Comparison of ENCODE assay signal across 13 mouse cellular contexts in the genomic region with DNA sequence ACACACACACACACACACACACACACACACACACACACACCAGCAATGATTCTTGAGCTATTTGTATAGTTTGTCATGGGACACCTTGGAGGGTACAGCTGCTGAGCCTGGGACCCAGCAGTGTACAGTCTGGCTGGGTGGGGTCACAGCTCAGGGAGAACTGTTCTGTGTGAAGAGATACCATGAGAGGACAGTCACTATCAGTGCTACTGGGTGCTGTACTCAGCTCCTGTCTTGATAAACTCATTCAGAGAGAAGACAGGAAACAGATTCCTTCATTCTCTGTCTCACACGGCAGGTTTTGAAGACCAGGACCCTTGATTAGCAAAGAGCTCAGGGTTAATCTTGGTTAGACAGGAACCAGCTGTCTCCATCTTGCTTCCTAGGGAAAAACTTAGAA.
DNase-seq lines count a peak whose midpoint lies in the region; ATAC-seq and TF ChIP-seq lines count a peak whose summit lies in the region.
"Had no signal": no experiment of that assay in that cellular context is flagged by ENCODE, and none has a peak within 500 bp of the region (broad histone marks: within the 10 kb centered on the region; RNA-seq: fewer than 3 reads in every experiment).

No protein-coding gene starts in this region.

- ATAC-seq in forebrain, embryonic 15.5 days (replicated peaks): no peak
- no peak for ATAC-seq in forebrain, embryonic 14.5 days
- ATAC-seq in midbrain, postnatal 0 days (ENCODE audit: low FRiP score): no peak
- peak; percentile 94 for ATAC-seq in erythroblast, adult 5-6 weeks (replicated peaks; ENCODE audit: low FRiP score, poor library complexity, severe bottlenecking)
- ATAC-seq in liver, embryonic 14.5 days (ENCODE audit: insufficient read depth): peak; percentile 94
- no peak for ATAC-seq in intestine, postnatal 0 days
- ATAC-seq: activated CD4-positive, CD25-positive, alpha-beta regulatory T cell, adult 4 months had no signal

- no peak for DNase-seq in forebrain, embryonic 14.5 days (ENCODE audit: low spot score)
- DNase-seq in midbrain, embryonic 10.5 days (ENCODE audit: low spot score): no peak
- no peak for DNase-seq in midbrain, postnatal 0 days (ENCODE audit: low spot score)
- peak in 2 of 3 experiments; percentile 23 to 25 for DNase-seq in liver, embryonic 14.5 days (ENCODE audit: low read depth in 3 of 3, low spot score in 3 of 3)
- no peak for DNase-seq in kidney, postnatal 25 days
- DNase-seq: cerebellum, adult 9-10 months; kidney, adult 9 months; thymus, postnatal 25 days had no signal

- H3K4me1 ChIP-seq in forebrain, embryonic 15.5 days: peaks cover 49% of the 10 kb centered on the region
- H3K4me1 ChIP-seq in forebrain, embryonic 14.5 days (ENCODE audit: control insufficient read depth, insufficient read depth, low read length): peaks cover 33% of the 10 kb centered on the region
- H3K4me1 ChIP-seq in midbrain, embryonic 10.5 days: peaks cover 58% of the 10 kb centered on the region
- H3K4me1 ChIP-seq in midbrain, postnatal 0 days (ENCODE audit: insufficient read depth, low read length): peaks cover 3% of the 10 kb centered on the region; the same call in 1 of the 2 replicates
- peaks cover 0 to 15% of the 10 kb centered on the region in 2 experiments; a peak in 3 of 4 replicates for H3K4me1 ChIP-seq in liver, embryonic 14.5 days (replicated peaks; ENCODE audit: control insufficient read depth in 2 of 2, insufficient read depth in 2 of 2, low read length in 1 of 2)
- no peaks in the 10 kb centered on the region; the same call in 1 of the 2 replicates for H3K4me1 ChIP-seq in intestine, postnatal 0 days (replicated peaks; ENCODE audit: control insufficient read depth, insufficient read depth, low read length)

- H3K9ac ChIP-seq in forebrain, embryonic 15.5 days (replicated peaks): no peak overlapping the region
- no peak overlapping the region for H3K9ac ChIP-seq in forebrain, embryonic 14.5 days (ENCODE audit: low read length)
- H3K9ac ChIP-seq in midbrain, postnatal 0 days (replicated peaks; ENCODE audit: low read length, poor library complexity, severe bottlenecking): no peak overlapping the region
- H3K9ac ChIP-seq in liver, embryonic 14.5 days (replicated peaks): no peak overlapping the region
- no peak overlapping the region for H3K9ac ChIP-seq in intestine, postnatal 0 days (ENCODE audit: low read depth, low read length)
- H3K9ac ChIP-seq: embryonic facial prominence, embryonic 12.5 days had no signal

- peak; percentile 70 for TF ChIP-seq EP300 in liver, embryonic 14.5 days (IDR thresholded peaks at IDR 0.05; ENCODE audit: low read depth)

- TF ChIP-seq CTCF in midbrain, postnatal 0 days (IDR thresholded peaks at IDR 0.05): no peak
- no peak for TF ChIP-seq CTCF in liver, embryonic 14.5 days (IDR thresholded peaks at IDR 0.05; ENCODE audit: low read depth)
- no peak for TF ChIP-seq CTCF in intestine, postnatal 0 days (IDR thresholded peaks at IDR 0.05; ENCODE audit: low read depth)

- WGBS in forebrain, embryonic 15.5 days: 40% methylated on average over 1 of the region's 1 CpGs
- 77% methylated on average over 1 of the region's 1 CpGs for WGBS in forebrain, embryonic 14.5 days
- WGBS in midbrain, embryonic 10.5 days: 61% methylated on average over 1 of the region's 1 CpGs
- 38% methylated on average over 1 of the region's 1 CpGs for WGBS in midbrain, postnatal 0 days
- WGBS in liver, embryonic 14.5 days (ENCODE audit: insufficient replicate concordance): 0% methylated on average over 1 of the region's 1 CpGs
- WGBS in intestine, postnatal 0 days: 19% methylated on average over 1 of the region's 1 CpGs

- H3K27ac ChIP-seq in forebrain, embryonic 15.5 days (replicated peaks): peak overlapping the region; percentile 53
- H3K27ac ChIP-seq in forebrain, embryonic 14.5 days (ENCODE audit: low read depth, low read length): no peak overlapping the region
- H3K27ac ChIP-seq in midbrain, embryonic 10.5 days (replicated peaks): peak overlapping the region; percentile 14; the same call in 1 of the 2 replicates
- H3K27ac ChIP-seq in midbrain, postnatal 0 days (ENCODE audit: low read depth, low read length): no peak overlapping the region
- no peak overlapping the region for H3K27ac ChIP-seq in liver, embryonic 14.5 days
- H3K27ac ChIP-seq in intestine, postnatal 0 days (ENCODE audit: low read depth, low read length): no peak overlapping the region
- H3K27ac ChIP-seq: embryonic facial prominence, embryonic 12.5 days had no signal

- H3K4me2 ChIP-seq in forebrain, embryonic 15.5 days (replicated peaks): no peak overlapping the region
- H3K4me2 ChIP-seq in forebrain, embryonic 14.5 days (ENCODE audit: low read length): no peak overlapping the region
- no peak overlapping the region for H3K4me2 ChIP-seq in midbrain, postnatal 0 days (ENCODE audit: low read depth, low read length, poor library complexity, severe bottlenecking)
- no peak overlapping the region for H3K4me2 ChIP-seq in liver, embryonic 14.5 days (ENCODE audit: low read depth)
- H3K4me2 ChIP-seq in intestine, postnatal 0 days (replicated peaks; ENCODE audit: low read depth): no peak overlapping the region
- H3K4me2 ChIP-seq: embryonic facial prominence, embryonic 12.5 days had no signal

- H3K9me3 ChIP-seq in forebrain, embryonic 15.5 days: no peaks in the 10 kb centered on the region
- no peaks in the 10 kb centered on the region for H3K9me3 ChIP-seq in forebrain, embryonic 14.5 days (replicated peaks; ENCODE audit: control insufficient read depth, low read length)
- no peaks in the 10 kb centered on the region for H3K9me3 ChIP-seq in midbrain, embryonic 10.5 days (replicated peaks)
- no peaks in the 10 kb centered on the region for H3K9me3 ChIP-seq in midbrain, postnatal 0 days (ENCODE audit: low read length)
- H3K9me3 ChIP-seq in liver, embryonic 14.5 days (ENCODE audit: control insufficient read depth, low read length): no peaks in the 10 kb centered on the region
- no peaks in the 10 kb centered on the region for H3K9me3 ChIP-seq in intestine, postnatal 0 days (ENCODE audit: control insufficient read depth)
- H3K9me3 ChIP-seq: embryonic facial prominence, embryonic 12.5 days had no signal

- H3K27me3 ChIP-seq in forebrain, embryonic 15.5 days: no peaks in the 10 kb centered on the region
- H3K27me3 ChIP-seq in forebrain, embryonic 14.5 days (replicated peaks; ENCODE audit: control insufficient read depth, insufficient read depth, low read length): no peaks in the 10 kb centered on the region
- peaks cover 44% of the 10 kb centered on the region for H3K27me3 ChIP-seq in midbrain, embryonic 10.5 days (ENCODE audit: low read depth, poor library complexity, severe bottlenecking)
- H3K27me3 ChIP-seq in midbrain, postnatal 0 days (ENCODE audit: insufficient read depth, low read length): no peaks in the 10 kb centered on the region
- no peaks in the 10 kb centered on the region for H3K27me3 ChIP-seq in liver, embryonic 14.5 days (ENCODE audit: control insufficient read depth, insufficient read depth, low read length)
- no peaks in the 10 kb centered on the region for H3K27me3 ChIP-seq in intestine, postnatal 0 days (replicated peaks; ENCODE audit: control insufficient read depth, insufficient read depth, low read length)
- H3K27me3 ChIP-seq: embryonic facial prominence, embryonic 12.5 days had no signal

- no peak overlapping the region for H3K4me3 ChIP-seq in forebrain, embryonic 15.5 days
- no peak overlapping the region for H3K4me3 ChIP-seq in forebrain, embryonic 14.5 days (ENCODE audit: low read depth, low read length)
- no peak overlapping the region for H3K4me3 ChIP-seq in midbrain, embryonic 10.5 days
- no peak overlapping the region for H3K4me3 ChIP-seq in midbrain, postnatal 0 days (ENCODE audit: low read depth, low read length)
- H3K4me3 ChIP-seq in liver, embryonic 14.5 days (ENCODE audit: insufficient read depth in 1 of 2, low read depth in 2 of 2, low read length in 2 of 2): no peak overlapping the region
- no peak overlapping the region for H3K4me3 ChIP-seq in intestine, postnatal 0 days (ENCODE audit: low read depth, low read length)
- H3K4me3 ChIP-seq: embryonic facial prominence, embryonic 12.5 days had no signal

- H3K36me3 ChIP-seq in forebrain, embryonic 15.5 days: no peaks in the 10 kb centered on the region
- H3K36me3 ChIP-seq in forebrain, embryonic 14.5 days (ENCODE audit: control insufficient read depth, insufficient read depth, low read length): 0 out of 2 replicates have a peak, but pooled peaks cover 8% of the 10 kb centered on the region
- H3K36me3 ChIP-seq in midbrain, embryonic 10.5 days: no peaks in the 10 kb centered on the region
- H3K36me3 ChIP-seq in midbrain, postnatal 0 days (ENCODE audit: insufficient read depth, low read length): no peaks in the 10 kb centered on the region
- no peaks in the 10 kb centered on the region for H3K36me3 ChIP-seq in liver, embryonic 14.5 days (replicated peaks; ENCODE audit: control insufficient read depth, insufficient read depth, low read depth)
- H3K36me3 ChIP-seq in intestine, postnatal 0 days (ENCODE audit: control insufficient read depth, insufficient read depth): no peaks in the 10 kb centered on the region

Comparison
In these comparisons a context has a peak if more than half of its experiments do, and no peak if none do; other contexts are left out.
1. H3K27ac ChIP-seq: peak in forebrain, embryonic 15.5 days (single experiment) and midbrain, embryonic 10.5 days (single experiment); none in forebrain, embryonic 14.5 days (single experiment), midbrain, postnatal 0 days (single experiment), liver, embryonic 14.5 days (single experiment) and intestine, postnatal 0 days (single experiment).
2. ATAC-seq: peak in erythroblast, adult 5-6 weeks (single experiment) and liver, embryonic 14.5 days (single experiment); none in forebrain, embryonic 15.5 days (single experiment), forebrain, embryonic 14.5 days (single experiment), midbrain, postnatal 0 days (single experiment) and intestine, postnatal 0 days (single experiment).
3. DNase-seq: peak in liver, embryonic 14.5 days (2 of 3); none in forebrain, embryonic 14.5 days (single experiment), midbrain, embryonic 10.5 days (single experiment), midbrain, postnatal 0 days (single experiment) and kidney, postnatal 25 days (0 of 2).